Mouse (Mus musculus) layer of hippocampus, postnatal 25 days (tissue): ENCODE measurements at regions not wholly inside any gene's neighbourhood (a gene's known extent, or its start where the extent isn't known, plus 50 kb on each side); places are given as distances from the start of the nearest gene placed in this dataset.
A peak's percentile ranks its signal among the peaks of the same experiment; 100 is the strongest.

ENCODE experiments used
- DNase-seq, 2 experiments: peaks; one replicate each; pipeline ENCODE4 v3.0.0; 2022; ENCODE audit warnings: mixed read lengths in 2 of 2, low spot score in 1 of 2; ENCODE audit errors: extremely low spot score in 1 of 2

- no peak for DNase-seq
Measured at GRCm38 (mm10) chr13:114237391-114237790, 150.7 kb downstream of the Ndufs4 start.

GRCm38 (mm10) chr13:114235892-114236291 is 152.2 kb downstream of the Ndufs4 start:
- no peak for DNase-seq

- DNase-seq, result no peak
Measured at GRCm38 (mm10) chr13:114232203-114232602, 155.9 kb downstream of the Ndufs4 start.

- DNase-seq, result no peak
Measured at GRCm38 (mm10) chr13:114230557-114230956, 157.5 kb downstream of the Ndufs4 start.

GRCm38 (mm10) chr13:114227046-114227445 is 161.0 kb downstream of the Ndufs4 start:
- DNase-seq, result no peak

- DNase-seq, result no peak
Measured at GRCm38 (mm10) chr13:114226291-114226925, 161.7 kb downstream of the Ndufs4 start.

GRCm38 (mm10) chr13:114219870-114220492 is 168.1 kb downstream of the Ndufs4 start:
- DNase-seq, result peak in 1 of 2 experiments; percentile 20

GRCm38 (mm10) chr13:114215044-114215443 is 173.0 kb downstream of the Ndufs4 start:
- DNase-seq, result no peak
